In the genomic region with DNA sequence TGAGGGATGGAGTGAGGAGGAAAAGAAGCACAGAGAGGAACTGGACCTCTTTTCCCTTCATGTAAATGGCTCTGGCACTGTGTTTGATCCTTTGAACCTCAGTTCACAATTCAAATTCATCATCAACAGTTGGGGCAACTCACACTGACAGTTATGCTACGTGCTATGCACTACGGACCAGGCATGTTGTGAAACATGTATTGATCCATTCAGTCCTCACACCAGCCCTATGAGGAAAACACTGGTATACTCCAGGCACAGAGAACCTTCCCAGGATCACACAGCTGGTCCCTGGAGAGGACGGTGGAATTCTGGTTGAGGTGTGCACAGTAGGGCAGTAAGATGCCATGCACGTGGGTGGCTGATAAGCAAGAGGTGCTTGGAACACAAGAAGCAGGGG, we compare ENCODE assay signal across 19 mouse cellular contexts.
DNase-seq lines count a peak whose midpoint lies in the region; ATAC-seq and TF ChIP-seq lines count a peak whose summit lies in the region.
"Had no signal": no experiment of that assay in that cellular context is flagged by ENCODE, and none has a peak within 500 bp of the region (broad histone marks: within the 10 kb centered on the region; RNA-seq: fewer than 3 reads in every experiment).

No protein-coding gene starts in this region.

- H3K27me3 ChIP-seq in heart, adult 2 months (ENCODE audit: control insufficient read depth, insufficient read depth, low read length) = no peaks in the 10 kb centered on the region
- H3K27me3 ChIP-seq in liver, embryonic 16.5 days (ENCODE audit: control insufficient read depth, insufficient read depth, low read depth, low read length) = no peaks in the 10 kb centered on the region
- no peaks in the 10 kb centered on the region for H3K27me3 ChIP-seq in liver, embryonic 12.5 days (replicated peaks)
- no peaks in the 10 kb centered on the region for H3K27me3 ChIP-seq in limb, embryonic 10.5 days (ENCODE audit: low read depth, poor library complexity, severe bottlenecking)
- H3K27me3 ChIP-seq in kidney, embryonic 16.5 days (ENCODE audit: insufficient read depth, low read length) = no peaks in the 10 kb centered on the region
- H3K27me3 ChIP-seq: CH12.LX; embryonic facial prominence, embryonic 12.5 days; embryonic facial prominence, embryonic 15.5 days; forebrain, embryonic 12.5 days; forebrain, embryonic 15.5 days had no signal

- no peak for TF ChIP-seq EP300 in heart, adult 2 months (IDR thresholded peaks at IDR 0.05; ENCODE audit: insufficient read depth, low read depth, low read length)

- H3K4me2 ChIP-seq in liver, embryonic 16.5 days (ENCODE audit: low read depth, low read length) = no peak overlapping the region
- H3K4me2 ChIP-seq in liver, embryonic 12.5 days = no peak overlapping the region
- no peak overlapping the region for H3K4me2 ChIP-seq in kidney, embryonic 16.5 days (replicated peaks; ENCODE audit: low read depth, low read length)
- H3K4me2 ChIP-seq: embryonic facial prominence, embryonic 12.5 days; embryonic facial prominence, embryonic 15.5 days; forebrain, embryonic 12.5 days; forebrain, embryonic 15.5 days; heart, embryonic 12.5 days; heart, embryonic 15.5 days; hindbrain, embryonic 14.5 days had no signal

- H3K27ac ChIP-seq in heart, adult 2 months = peak overlapping the region; percentile 62; the same call in 1 of the 2 replicates
- H3K27ac ChIP-seq in liver, embryonic 16.5 days (ENCODE audit: low read length) = no peak overlapping the region; the same call in 1 of the 2 replicates
- no peak overlapping the region for H3K27ac ChIP-seq in liver, embryonic 12.5 days
- peak overlapping the region; percentile 27 for H3K27ac ChIP-seq in limb, embryonic 10.5 days
- no peak overlapping the region for H3K27ac ChIP-seq in kidney, embryonic 16.5 days (ENCODE audit: low read length)
- H3K27ac ChIP-seq: embryonic facial prominence, embryonic 12.5 days; forebrain, embryonic 12.5 days; forebrain, embryonic 15.5 days; heart, embryonic 15.5 days; hindbrain, embryonic 14.5 days; hindbrain, postnatal 0 days had no signal

- TF ChIP-seq POLR2A in heart, adult 2 months (IDR thresholded peaks at IDR 0.05; ENCODE audit: insufficient read depth, low read depth, low read length) = no peak

- no peak for DNase-seq in heart, adult 2 months
- DNase-seq in heart, postnatal 10 days = no peak
- no peak for DNase-seq in limb, embryonic 10.5 days (ENCODE audit: low spot score)
- DNase-seq: cerebellum, adult 11 months; gastrocnemius, postnatal 14 days had no signal

- H3K79me2 ChIP-seq in heart, adult 2 months (replicated peaks; ENCODE audit: control insufficient read depth, insufficient read depth, low read length) = no peaks in the 10 kb centered on the region

- no peak overlapping the region for H3K4me3 ChIP-seq in heart, adult 2 months
- no peak overlapping the region for H3K4me3 ChIP-seq in liver, embryonic 16.5 days (ENCODE audit: low read depth, low read length)
- no peak overlapping the region for H3K4me3 ChIP-seq in liver, embryonic 12.5 days
- H3K4me3 ChIP-seq in limb, embryonic 10.5 days = no peak overlapping the region
- no peak overlapping the region for H3K4me3 ChIP-seq in kidney, embryonic 16.5 days (ENCODE audit: low read length)
- H3K4me3 ChIP-seq: embryonic facial prominence, embryonic 12.5 days; embryonic facial prominence, embryonic 15.5 days; forebrain, embryonic 12.5 days; forebrain, embryonic 15.5 days; heart, embryonic 12.5 days; heart, embryonic 15.5 days had no signal

- ATAC-seq in liver, embryonic 16.5 days (ENCODE audit: low read depth) = peak; percentile 90
- ATAC-seq in liver, embryonic 12.5 days = no peak
- no peak for ATAC-seq in kidney, embryonic 16.5 days (ENCODE audit: low FRiP score, low TSS enrichment)
- ATAC-seq: forebrain, embryonic 15.5 days; inflammation-experienced regulatory T-cells, adult 6 months had no signal

- peaks cover 5% of the 10 kb centered on the region for H3K4me1 ChIP-seq in heart, adult 2 months (ENCODE audit: control insufficient read depth, insufficient read depth, low read length)
- H3K4me1 ChIP-seq in liver, embryonic 16.5 days (ENCODE audit: control insufficient read depth, low read depth, low read length) = no peaks in the 10 kb centered on the region; the same call in 1 of the 2 replicates
- H3K4me1 ChIP-seq in liver, embryonic 12.5 days = no peaks in the 10 kb centered on the region
- peaks cover 17% of the 10 kb centered on the region for H3K4me1 ChIP-seq in limb, embryonic 10.5 days
- H3K4me1 ChIP-seq in kidney, embryonic 16.5 days (ENCODE audit: insufficient read depth, low read length) = 0 out of 2 replicates have a peak, but pooled peaks cover 5% of the 10 kb centered on the region
- H3K4me1 ChIP-seq: embryonic facial prominence, embryonic 12.5 days; forebrain, embryonic 12.5 days; forebrain, embryonic 15.5 days had no signal

- no peak for TF ChIP-seq CTCF in heart, adult 2 months (IDR thresholded peaks at IDR 0.05)

- WGBS in heart, adult 2 months = 76% methylated on average over 4 of the region's 4 CpGs
- 73% methylated on average over 4 of the region's 4 CpGs for WGBS in liver, embryonic 16.5 days (ENCODE audit: insufficient replicate concordance)
- 65% methylated on average over 4 of the region's 4 CpGs for WGBS in liver, embryonic 12.5 days (ENCODE audit: insufficient replicate concordance)
- WGBS in limb, embryonic 10.5 days = 94% methylated on average over 4 of the region's 4 CpGs
- WGBS in kidney, embryonic 16.5 days = 74% methylated on average over 4 of the region's 4 CpGs

- no peaks in the 10 kb centered on the region for H3K9me3 ChIP-seq in liver, embryonic 16.5 days (replicated peaks; ENCODE audit: control insufficient read depth, low read length)
- no peaks in the 10 kb centered on the region for H3K9me3 ChIP-seq in liver, embryonic 12.5 days (replicated peaks)
- H3K9me3 ChIP-seq in limb, embryonic 10.5 days (replicated peaks) = no peaks in the 10 kb centered on the region
- H3K9me3 ChIP-seq in kidney, embryonic 16.5 days (ENCODE audit: low read length) = no peaks in the 10 kb centered on the region
- H3K9me3 ChIP-seq: embryonic facial prominence, embryonic 12.5 days; embryonic facial prominence, embryonic 15.5 days; forebrain, embryonic 12.5 days; forebrain, embryonic 15.5 days; G1E; heart, embryonic 12.5 days; heart, embryonic 15.5 days had no signal

- intact Hi-C loops in heart, adult 2 months (cut with DNase I) = loop anchor here (2.0 to 5.0 kb wide), 5 partner anchors 38 to 517 kb away; partner anchors contain the start of gene Lnx1
- intact Hi-C loops in heart, postnatal 10 days (cut with DNase I) = loop anchor here (2.0 to 5.0 kb wide), 3 partner anchors 62 to 510 kb away; partner anchors contain the start of gene Lnx1

- H3K36me3 ChIP-seq in heart, adult 2 months (ENCODE audit: control insufficient read depth, insufficient read depth, low read length) = peaks cover 4% of the 10 kb centered on the region; the same call in 1 of the 2 replicates
- no peaks in the 10 kb centered on the region for H3K36me3 ChIP-seq in liver, embryonic 16.5 days (ENCODE audit: control insufficient read depth, insufficient read depth)
- no peaks in the 10 kb centered on the region for H3K36me3 ChIP-seq in liver, embryonic 12.5 days
- no peaks in the 10 kb centered on the region for H3K36me3 ChIP-seq in limb, embryonic 10.5 days
- no peaks in the 10 kb centered on the region for H3K36me3 ChIP-seq in kidney, embryonic 16.5 days (ENCODE audit: insufficient read depth, low read length)
- H3K36me3 ChIP-seq: embryonic facial prominence, embryonic 12.5 days; embryonic facial prominence, embryonic 15.5 days; forebrain, embryonic 12.5 days; forebrain, embryonic 15.5 days; G1E; heart, embryonic 12.5 days; heart, embryonic 15.5 days had no signal

- no peak overlapping the region for H3K9ac ChIP-seq in heart, adult 2 months (ENCODE audit: low read depth, low read length)
- H3K9ac ChIP-seq in liver, embryonic 16.5 days (ENCODE audit: low read depth, low read length) = no peak overlapping the region
- H3K9ac ChIP-seq in liver, embryonic 12.5 days = no peak overlapping the region
- H3K9ac ChIP-seq in kidney, embryonic 16.5 days (replicated peaks; ENCODE audit: low read length) = no peak overlapping the region
- H3K9ac ChIP-seq: embryonic facial prominence, embryonic 12.5 days; embryonic facial prominence, embryonic 15.5 days; forebrain, embryonic 12.5 days; forebrain, embryonic 15.5 days; heart, embryonic 12.5 days; heart, embryonic 15.5 days; hindbrain, embryonic 14.5 days had no signal

Comparison
In these comparisons a context has a peak if more than half of its experiments do, and no peak if none do; other contexts are left out.
1. H3K27ac ChIP-seq: peak in heart, adult 2 months (single experiment) and limb, embryonic 10.5 days (single experiment); none in liver, embryonic 16.5 days (single experiment), liver, embryonic 12.5 days (single experiment) and kidney, embryonic 16.5 days (single experiment).